Mouse (Mus musculus) intestine, postnatal 0 days (tissue): ENCODE data around the gene Ppp4r4. TPM values are rescaled to one million over a fixed set of nuclear protein-coding genes. Genes with fewer than 3 reads are reported as not detected.

ENCODE experiments used
- ATAC-seq: fragments of 200-750 bp; cut with Nextera tagmentation; 2 replicates; pipeline ENCODE4 v1.8.0; 2017; ENCODE audit warnings: mild to moderate bottlenecking, moderate TSS enrichment, moderate library complexity
- H3K27ac ChIP-seq: fragments of 300-500 bp; sonication (generic); 2 replicates; pipeline ENCODE4 v1.5.1; 2014; ENCODE audit warnings: mild to moderate bottlenecking, low read depth, low read length, moderate library complexity
- H3K27me3 ChIP-seq: fragments of 300-500 bp; sonication (generic); replicated peaks from 2 replicates; pipeline ENCODE4 v1.6.1; 2014; ENCODE audit warnings: low read length, mixed read lengths; ENCODE audit not compliant: control insufficient read depth, insufficient read depth
- H3K36me3 ChIP-seq: fragments of 300-500 bp; sonication (generic); 2 replicates; pipeline ENCODE4 v1.6.1; 2014; ENCODE audit warnings: mild to moderate bottlenecking, moderate library complexity; ENCODE audit not compliant: control insufficient read depth, insufficient read depth
- H3K4me1 ChIP-seq: fragments of 300-500 bp; sonication (generic); replicated peaks from 2 replicates; pipeline ENCODE4 v1.6.1; 2014; ENCODE audit warnings: antibody characterized with exemption, low read length, mixed read lengths; ENCODE audit not compliant: control insufficient read depth, insufficient read depth
- H3K4me2 ChIP-seq: fragments of 300-500 bp; sonication (generic); replicated peaks from 2 replicates; pipeline ENCODE4 v1.6.1; 2014; ENCODE audit warnings: low read depth, mild to moderate bottlenecking, moderate library complexity
- H3K4me3 ChIP-seq: fragments of 300-500 bp; sonication (generic); 2 replicates; pipeline ENCODE4 v1.5.1; 2014; ENCODE audit warnings: low read depth, low read length
- H3K9ac ChIP-seq: fragments of 300-500 bp; sonication (generic); 2 replicates; pipeline ENCODE4 v1.6.1; 2014; ENCODE audit warnings: mild to moderate bottlenecking, low read depth, low read length
- H3K9me3 ChIP-seq: fragments of 300-500 bp; sonication (generic); 2 replicates; pipeline ENCODE4 v1.6.1; 2016; ENCODE audit warnings: mixed run types; ENCODE audit not compliant: control insufficient read depth
- CTCF ChIP-seq: sonication (generic); IDR thresholded peaks from 2 replicates; pipeline ENCODE4 v1.5.1; 2016; ENCODE audit warnings: low read depth, mild to moderate bottlenecking, control low read depth, antibody characterized with exemption, moderate library complexity
- WGBS: fragments of 180-500 bp; shearing (Covaris S2); extraction: QIAGEN DNeasy Blood & Tissue Kit; methylation state at CpG from one replicate; pipeline ENCODE4 v1.1.7; 2014; 5-methylcytosine and 5-hydroxymethylcytosine counted together
- polyA plus RNA-seq: library from polyadenylated mRNA; unstranded; fragments of >200 nt; fragmentation: Nextera tagmentation; extraction: Ambion mirVana; gene quantifications from 2 replicates; pipeline ENCODE4 v1.2.1, GENCODE M21; 2015

Ppp4r4 gene
- polyA plus RNA-seq, 1 experiment from 2014 or later, result 0.56 TPM

DNA sequence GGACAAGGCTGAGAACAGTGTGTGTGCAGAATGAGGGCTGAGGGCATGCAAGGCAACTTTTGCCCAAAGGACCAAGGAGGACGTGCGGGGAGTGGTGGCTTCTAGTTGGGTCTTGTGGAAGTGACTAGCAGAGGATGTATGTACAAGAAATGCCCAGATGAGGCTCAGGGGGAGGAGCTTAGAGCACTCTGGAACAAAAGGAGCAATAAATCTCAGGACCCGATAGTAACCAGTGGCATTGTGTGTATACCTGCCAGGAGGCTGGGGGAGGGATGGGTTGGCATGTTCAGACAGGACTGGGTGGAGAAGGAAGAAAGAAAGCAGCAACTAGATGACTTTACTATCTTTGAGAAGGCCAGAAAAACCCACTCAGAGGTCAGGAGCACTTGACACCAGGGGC, 27.7 kb upstream of the Ppp4r4 start:
- Histone ChIP-seq H3K9me3 (no peaks in the 10 kb centered on the region), H3K4me1 (0 out of 2 replicates have a peak, but pooled peaks cover 4% of the 10 kb centered on the region), H3K36me3 (no peaks in the 10 kb centered on the region), H3K27ac (no peak overlapping the region), H3K27me3 (no peaks in the 10 kb centered on the region), H3K4me2 (no peak overlapping the region), H3K4me3 (no peak overlapping the region), H3K9ac (no peak overlapping the region)
- ATAC-seq, result peak; percentile 69
- WGBS, result 56% methylated on average over 3 of the region's 3 CpGs
- no peak for TF ChIP-seq CTCF

DNA sequence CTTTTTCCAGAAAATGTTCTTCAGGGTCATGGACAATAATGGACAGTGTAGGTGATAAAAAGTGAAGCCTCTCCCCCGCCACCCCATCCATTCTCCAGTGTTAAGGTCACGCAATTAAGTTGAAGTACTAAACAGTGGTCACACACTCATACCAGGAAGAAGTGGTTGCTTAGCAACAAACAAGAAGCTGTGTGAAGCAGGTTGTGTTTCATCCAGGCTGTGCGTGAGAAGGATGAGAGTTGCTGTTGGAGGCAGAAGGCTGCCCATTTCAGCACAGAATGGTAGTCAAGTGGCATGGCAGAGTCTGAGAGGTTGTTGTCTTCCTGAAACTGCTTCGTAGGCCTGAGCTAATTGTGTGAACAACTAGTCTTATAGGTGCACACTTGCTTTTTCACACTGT, 23.7 kb upstream of the Ppp4r4 start:
- no peak overlapping the region for H3K27ac ChIP-seq
- no peak overlapping the region for H3K4me2 ChIP-seq
- WGBS, result 76% methylated on average over 4 of the region's 4 CpGs
- no peaks in the 10 kb centered on the region for H3K27me3 ChIP-seq
- H3K4me1 ChIP-seq, result 0 out of 2 replicates have a peak, but pooled peaks cover 4% of the 10 kb centered on the region
- ATAC-seq, result no peak
- H3K36me3 ChIP-seq, result no peaks in the 10 kb centered on the region
- no peak overlapping the region for H3K9ac ChIP-seq
- no peak for TF ChIP-seq CTCF
- no peaks in the 10 kb centered on the region for H3K9me3 ChIP-seq
- H3K4me3 ChIP-seq, result no peak overlapping the region

GRCm38 (mm10) chr12:103509893-103510292, 22.2 kb upstream of the Ppp4r4 start:
- no peak for TF ChIP-seq CTCF
- no peak for ATAC-seq
- Histone ChIP-seq H3K36me3 (no peaks in the 10 kb centered on the region), H3K9ac (no peak overlapping the region), H3K9me3 (no peaks in the 10 kb centered on the region), H3K4me3 (no peak overlapping the region), H3K27me3 (no peaks in the 10 kb centered on the region), H3K4me2 (no peak overlapping the region), H3K4me1 (no peaks in the 10 kb centered on the region), H3K27ac (no peak overlapping the region)
- 94% methylated on average over 8 of the region's 8 CpGs for WGBS

DNA sequence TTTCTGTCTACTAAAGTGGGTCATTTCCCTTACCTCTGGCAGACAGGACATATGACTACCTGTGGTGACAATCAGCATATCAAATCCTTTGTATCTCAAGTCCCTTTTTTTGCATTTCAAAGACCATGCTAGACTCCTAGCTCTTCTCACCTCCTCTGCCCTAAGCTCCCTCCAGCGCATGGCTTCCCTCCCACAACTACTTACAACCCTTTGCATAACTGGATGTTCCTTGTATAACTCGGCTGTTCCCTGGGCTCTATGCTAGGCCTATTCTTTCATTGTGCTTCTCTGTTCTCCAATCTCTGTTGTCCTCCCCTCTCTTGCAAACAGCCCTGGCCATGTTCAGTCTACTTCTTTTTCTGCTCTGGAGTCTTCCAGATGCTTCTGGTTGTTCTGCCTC, 20.5 kb upstream of the Ppp4r4 start:
- H3K4me2 ChIP-seq, result no peak overlapping the region
- H3K4me1 ChIP-seq, result no peaks in the 10 kb centered on the region
- H3K9ac ChIP-seq, result no peak overlapping the region
- H3K4me3 ChIP-seq, result no peak overlapping the region
- H3K36me3 ChIP-seq, result no peaks in the 10 kb centered on the region
- no peaks in the 10 kb centered on the region for H3K27me3 ChIP-seq
- 52% methylated on average over 2 of the region's 2 CpGs for WGBS
- no peak for TF ChIP-seq CTCF
- no peaks in the 10 kb centered on the region for H3K9me3 ChIP-seq
- no peak overlapping the region for H3K27ac ChIP-seq
- ATAC-seq, result no peak

DNA sequence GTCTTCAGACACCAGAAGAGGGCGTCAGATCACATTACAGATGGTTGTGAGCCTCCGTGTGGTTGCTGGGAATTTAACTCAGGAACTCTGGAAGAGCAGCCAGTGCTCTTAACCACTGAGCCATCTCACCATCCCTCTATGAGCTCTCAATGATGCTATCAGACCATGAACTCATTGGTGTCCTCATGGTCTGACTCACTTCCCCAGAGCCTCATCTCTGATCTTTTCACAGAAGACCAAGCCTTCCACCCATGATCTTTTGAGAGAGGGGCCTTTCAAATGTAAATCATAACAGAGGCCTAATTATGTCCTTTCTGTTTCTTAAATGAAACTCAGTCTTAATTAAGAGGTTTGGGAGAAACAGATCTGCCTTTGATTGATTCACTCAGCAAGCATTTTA, 19.0 kb upstream of the Ppp4r4 start:
- no peaks in the 10 kb centered on the region for H3K36me3 ChIP-seq
- H3K27ac ChIP-seq, result no peak overlapping the region
- no peaks in the 10 kb centered on the region for H3K4me1 ChIP-seq
- H3K4me2 ChIP-seq, result no peak overlapping the region
- no peaks in the 10 kb centered on the region for H3K27me3 ChIP-seq
- no peak for TF ChIP-seq CTCF
- no peak overlapping the region for H3K9ac ChIP-seq
- no peaks in the 10 kb centered on the region for H3K9me3 ChIP-seq
- WGBS, result 77% methylated on average over 2 of the region's 2 CpGs
- ATAC-seq, result no peak
- no peak overlapping the region for H3K4me3 ChIP-seq

GRCm38 (mm10) chr12:103513451-103513871, 18.6 kb upstream of the Ppp4r4 start:
- Histone ChIP-seq H3K9me3 (no peaks in the 10 kb centered on the region), H3K4me1 (no peaks in the 10 kb centered on the region), H3K4me3 (no peak overlapping the region), H3K9ac (no peak overlapping the region), H3K27me3 (no peaks in the 10 kb centered on the region), H3K27ac (no peak overlapping the region), H3K36me3 (no peaks in the 10 kb centered on the region), H3K4me2 (no peak overlapping the region)
- TF ChIP-seq CTCF, result no peak
- no peak for ATAC-seq
- WGBS, result 47% methylated on average over 4 of the region's 4 CpGs

DNA sequence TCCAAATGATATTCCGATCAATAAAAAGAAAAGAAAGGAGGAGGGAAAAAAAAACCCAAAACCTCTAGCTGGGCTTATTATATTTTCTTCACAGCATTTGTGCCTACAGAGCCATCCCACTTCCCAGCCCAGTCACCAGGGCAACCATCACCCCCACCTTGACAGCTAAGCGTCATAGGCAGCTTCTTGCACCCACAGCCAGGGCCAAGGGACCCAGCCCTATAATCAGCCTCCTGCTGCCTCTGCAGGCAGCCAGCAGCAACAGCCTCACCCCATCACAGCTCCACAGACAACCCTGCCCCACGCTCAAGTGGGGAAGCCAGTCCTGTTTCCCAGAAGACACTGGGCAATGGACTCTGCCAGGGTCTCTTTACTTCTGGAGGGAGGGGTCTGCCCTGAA, 17.7 kb upstream of the Ppp4r4 start:
- no peak overlapping the region for H3K9ac ChIP-seq

More for the DNA sequence above, 17.7 kb upstream of the Ppp4r4 start:
- H3K36me3 ChIP-seq, result no peaks in the 10 kb centered on the region
- no peak for ATAC-seq
- H3K4me3 ChIP-seq, result no peak overlapping the region
- no peaks in the 10 kb centered on the region for H3K27me3 ChIP-seq
- no peaks in the 10 kb centered on the region for H3K4me1 ChIP-seq
- H3K4me2 ChIP-seq, result no peak overlapping the region
- WGBS, result 64% methylated on average over 3 of the region's 3 CpGs
- no peak overlapping the region for H3K27ac ChIP-seq
- H3K9me3 ChIP-seq, result no peaks in the 10 kb centered on the region
- no peak for TF ChIP-seq CTCF
